Mouse (Mus musculus): ENCODE results near the gene Fndc5. TPM values are rescaled to one million over a fixed set of nuclear protein-coding genes. Genes with fewer than 3 reads are reported as not detected.
A peak's percentile ranks its signal among the peaks of the same experiment; 100 is the strongest.

Gene Fndc5
- polyA plus RNA-seq, 1 experiment from 2014 or later = 5.6 TPM

DNA sequence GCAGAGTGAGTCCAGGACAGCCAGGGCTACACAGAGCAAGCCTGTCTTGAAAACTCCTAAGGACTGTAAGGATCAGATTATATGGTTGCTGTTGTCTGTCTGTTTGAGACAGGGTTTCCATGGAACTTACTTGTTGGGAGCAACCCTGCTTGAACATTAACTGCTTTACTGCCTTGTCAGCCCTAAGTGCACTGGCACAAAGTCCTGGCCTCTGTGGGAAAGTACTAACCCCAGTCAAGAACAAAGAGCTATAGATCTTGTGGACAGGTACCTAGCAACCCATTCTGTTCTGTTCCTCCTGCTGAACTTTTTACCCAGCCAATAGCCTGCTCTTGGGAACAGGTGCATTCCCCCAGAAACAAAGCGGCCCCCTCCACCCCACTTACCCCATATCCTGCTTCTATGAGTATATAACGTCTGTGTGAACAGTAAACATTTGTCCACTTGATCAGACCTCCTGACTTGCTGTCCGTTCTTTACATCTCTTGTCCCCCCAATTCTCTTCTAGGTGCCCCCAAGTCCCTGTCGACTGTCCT lies 14.5 kb downstream of the Fndc5 start:
- 88% methylated on average over 4 of the region's 4 CpGs for whole genome bisulfite sequencing
- Histone ChIP-seq H3K27ac (replicated peaks) (no peak overlapping the region), H3K4me3 (no peak overlapping the region), H3K9ac (no peak overlapping the region), H3K27me3 (replicated peaks) (no peaks in the 10 kb centered on the region), H3K4me2 (no peak overlapping the region), H3K4me1 (peaks cover 20% of the 10 kb centered on the region), H3K36me3 (peaks cover 76% of the 10 kb centered on the region), H3K9me3 (no peaks in the 10 kb centered on the region)
- ATAC-seq (ENCODE audit: extremely low read depth, insufficient number of reproducible peaks, low FRiP score, low TSS enrichment) = no peak

DNA sequence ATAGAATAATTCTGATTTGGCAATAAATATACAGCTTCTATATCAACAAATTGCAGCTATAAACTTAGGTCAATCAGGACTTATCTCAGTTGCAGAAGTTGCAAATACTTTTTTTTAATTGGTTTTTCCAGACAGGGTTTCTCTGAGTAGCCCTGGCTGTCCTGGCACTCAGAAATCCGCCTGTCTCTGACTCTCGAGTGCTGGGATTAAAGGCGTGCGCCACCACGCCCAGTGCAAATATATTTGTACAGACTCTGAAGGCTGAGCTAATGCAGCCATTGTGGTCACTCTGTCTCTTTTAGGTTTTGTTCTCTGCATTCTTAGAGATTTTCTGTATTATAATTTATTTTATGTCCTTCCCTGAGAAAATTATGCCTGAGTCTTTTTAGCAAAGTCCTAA lies 20.7 kb downstream of the Fndc5 start:
- H3K36me3 ChIP-seq = peaks cover 71% of the 10 kb centered on the region
- no peak overlapping the region for H3K4me3 ChIP-seq
- H3K4me2 ChIP-seq = no peak overlapping the region
- H3K27me3 ChIP-seq (replicated peaks) = no peaks in the 10 kb centered on the region
- ATAC-seq (ENCODE audit: extremely low read depth, insufficient number of reproducible peaks, low FRiP score, low TSS enrichment) = no peak
- 77% methylated on average over 5 of the region's 5 CpGs for WGBS
- H3K4me1 ChIP-seq = peaks cover 18% of the 10 kb centered on the region
- H3K9ac ChIP-seq = no peak overlapping the region
- peak overlapping the region; percentile 49; the same call in 1 of the 2 replicates for H3K27ac ChIP-seq (replicated peaks)
- H3K9me3 ChIP-seq = no peaks in the 10 kb centered on the region

DNA sequence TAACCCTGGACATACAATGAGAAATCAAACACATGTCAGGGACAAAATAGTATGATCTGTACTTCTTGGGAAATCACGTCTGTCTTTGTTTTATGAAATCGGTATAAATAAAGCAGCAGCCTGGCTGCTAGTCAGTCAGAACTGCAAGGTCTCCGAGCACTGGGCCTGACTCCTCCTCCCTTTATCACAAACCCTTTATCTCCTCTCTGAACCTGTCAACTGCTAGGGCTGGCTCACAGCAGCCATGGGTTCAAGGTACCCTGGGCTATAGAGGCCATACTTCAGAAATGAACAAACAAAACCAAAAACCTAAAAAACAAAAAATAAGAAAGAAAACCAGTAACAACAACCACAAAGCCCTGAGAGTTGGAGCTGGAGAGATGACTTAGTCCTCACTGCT lies 21.8 kb downstream of the Fndc5 start:
- H3K36me3 ChIP-seq = peaks cover 69% of the 10 kb centered on the region
- H3K27ac ChIP-seq (replicated peaks) = peak overlapping the region; percentile 42; the same call in 1 of the 2 replicates
- no peaks in the 10 kb centered on the region for H3K27me3 ChIP-seq (replicated peaks)
- no peak overlapping the region for H3K4me2 ChIP-seq
- H3K4me3 ChIP-seq = no peak overlapping the region
- H3K9me3 ChIP-seq = no peaks in the 10 kb centered on the region
- 0 out of 2 replicates have a peak overlapping the region, but pooled peaks have one; percentile 24 for H3K9ac ChIP-seq
- WGBS = 21% methylated on average over 3 of the region's 3 CpGs
- peaks cover 18% of the 10 kb centered on the region for H3K4me1 ChIP-seq
- no peak for ATAC-seq (ENCODE audit: extremely low read depth, insufficient number of reproducible peaks, low FRiP score, low TSS enrichment)

DNA sequence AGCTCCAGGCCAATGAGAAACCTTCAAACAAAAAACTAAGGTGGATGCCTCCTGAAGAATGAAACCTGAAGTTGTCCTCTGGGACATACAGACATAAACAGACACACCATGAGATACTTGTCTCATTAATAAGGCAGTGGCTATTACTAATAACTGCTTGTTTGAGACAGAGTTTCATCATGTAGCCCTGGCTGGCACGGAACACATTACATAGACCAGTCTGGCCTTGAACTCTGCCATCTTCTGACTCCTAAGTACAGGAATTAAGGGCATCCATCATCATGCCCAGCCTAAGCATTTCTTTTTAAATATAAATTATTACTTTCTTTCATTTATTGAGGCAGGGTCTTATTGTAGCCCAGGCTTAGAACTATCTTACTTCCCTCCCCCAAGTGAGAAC lies 24.3 kb downstream of the Fndc5 start:
- no peak for ATAC-seq (ENCODE audit: extremely low read depth, insufficient number of reproducible peaks, low FRiP score, low TSS enrichment)
- no peaks in the 10 kb centered on the region for H3K27me3 ChIP-seq (replicated peaks)
- peaks cover 70% of the 10 kb centered on the region for H3K36me3 ChIP-seq
- no peaks in the 10 kb centered on the region for H3K9me3 ChIP-seq
- no peak overlapping the region for H3K27ac ChIP-seq (replicated peaks)
- H3K4me1 ChIP-seq = peaks cover 18% of the 10 kb centered on the region
- 86% methylated on average over 1 of the region's 1 CpGs for WGBS
- no peak overlapping the region for H3K9ac ChIP-seq
- H3K4me2 ChIP-seq = no peak overlapping the region
- H3K4me3 ChIP-seq = no peak overlapping the region

DNA sequence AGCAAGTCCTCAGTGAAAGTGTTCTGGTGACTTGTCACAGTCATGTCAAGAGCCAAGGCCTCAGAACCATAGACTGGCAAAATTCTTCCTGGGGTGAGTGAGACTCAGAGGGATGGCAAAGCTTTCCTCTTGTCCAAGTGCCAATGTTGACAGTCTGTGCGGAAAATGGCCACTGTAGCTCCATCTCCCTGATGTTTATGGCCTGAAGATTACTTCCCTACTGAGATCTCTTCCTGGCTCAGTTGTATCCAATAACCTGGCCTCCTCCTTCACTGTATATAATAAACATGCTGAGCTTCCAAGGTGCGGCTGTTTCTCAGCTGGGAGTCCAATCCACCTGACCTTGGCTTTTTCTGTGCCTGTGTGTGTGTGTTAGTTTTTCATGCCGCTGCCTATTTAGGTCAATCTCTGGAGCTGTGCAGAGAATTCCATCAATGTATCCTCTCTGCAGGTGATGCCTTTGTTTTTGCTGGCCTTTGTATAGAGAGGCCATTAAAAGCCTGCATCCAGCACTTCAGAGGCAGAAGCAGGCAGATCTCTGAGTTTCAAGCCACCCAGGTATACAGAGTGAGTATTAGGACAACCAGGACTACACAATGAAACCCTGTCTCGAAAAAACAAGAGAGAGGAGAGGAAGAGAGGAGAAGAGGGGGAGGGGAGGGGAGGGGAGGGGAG lies 24.9 kb downstream of the Fndc5 start:
- 80% methylated on average over 4 of the region's 4 CpGs for WGBS
- H3K4me3 ChIP-seq = no peak overlapping the region
- no peaks in the 10 kb centered on the region for H3K27me3 ChIP-seq (replicated peaks)
- no peak overlapping the region for H3K4me2 ChIP-seq
- no peaks in the 10 kb centered on the region for H3K9me3 ChIP-seq
- H3K27ac ChIP-seq (replicated peaks) = no peak overlapping the region
- peaks cover 18% of the 10 kb centered on the region for H3K4me1 ChIP-seq
- ATAC-seq (ENCODE audit: extremely low read depth, insufficient number of reproducible peaks, low FRiP score, low TSS enrichment) = no peak
- no peak overlapping the region for H3K9ac ChIP-seq
- H3K36me3 ChIP-seq = peaks cover 71% of the 10 kb centered on the region

DNA sequence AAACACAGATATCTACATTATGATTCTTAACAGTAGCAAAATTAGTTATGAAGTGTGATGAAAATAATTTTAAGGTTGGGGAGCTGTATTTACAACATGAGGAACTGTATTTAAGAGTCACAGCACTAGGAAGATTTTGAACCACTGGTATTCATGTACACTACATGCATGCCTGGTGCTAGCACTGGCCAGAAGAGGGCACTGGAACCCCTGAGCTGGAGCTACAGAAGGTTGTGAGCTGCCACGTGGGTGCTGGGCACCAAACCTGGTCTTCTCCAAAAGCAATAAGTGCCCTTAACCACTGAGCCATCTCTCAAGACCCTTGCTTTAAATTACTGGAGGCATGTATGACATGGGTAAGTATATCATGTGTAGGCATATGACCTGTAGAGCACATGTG lies 35.7 kb downstream of the Fndc5 start:
- H3K36me3 ChIP-seq = peaks cover 85% of the 10 kb centered on the region
- H3K4me2 ChIP-seq = no peak overlapping the region
- no peak overlapping the region for H3K27ac ChIP-seq (replicated peaks)
- no peak for ATAC-seq (ENCODE audit: extremely low read depth, insufficient number of reproducible peaks, low FRiP score, low TSS enrichment)
- H3K9me3 ChIP-seq = peaks cover 3% of the 10 kb centered on the region; the same call in 1 of the 2 replicates
- H3K9ac ChIP-seq = no peak overlapping the region
- H3K4me1 ChIP-seq = no peaks in the 10 kb centered on the region
- no peak overlapping the region for H3K4me3 ChIP-seq
- 80% methylated on average over 1 of the region's 1 CpGs for WGBS
- H3K27me3 ChIP-seq (replicated peaks) = no peaks in the 10 kb centered on the region

DNA sequence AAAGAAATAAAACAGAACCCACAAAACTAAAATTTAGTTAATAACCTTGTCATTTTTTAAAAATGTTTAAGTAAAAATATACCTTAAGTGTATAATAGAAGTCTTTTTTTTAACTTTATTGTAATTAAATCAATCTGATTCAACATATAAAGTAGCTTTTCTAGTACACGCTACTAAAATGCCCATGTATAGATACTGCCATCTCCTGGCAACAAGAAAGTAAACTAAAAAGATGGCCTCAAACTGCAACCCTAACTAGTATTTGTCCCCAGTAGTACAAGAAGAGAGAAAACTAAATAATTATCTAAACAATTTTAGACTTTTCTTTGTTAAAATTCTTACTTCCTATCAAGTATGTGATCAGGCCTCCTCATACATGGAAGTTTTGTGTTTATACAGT lies 42.8 kb downstream of the Fndc5 start:
- ATAC-seq (ENCODE audit: extremely low read depth, insufficient number of reproducible peaks, low FRiP score, low TSS enrichment) = no peak
- peaks cover 82% of the 10 kb centered on the region for H3K36me3 ChIP-seq
- no peak overlapping the region for H3K4me3 ChIP-seq
- H3K9me3 ChIP-seq = no peaks in the 10 kb centered on the region
- H3K4me2 ChIP-seq = no peak overlapping the region
- 69% methylated on average over 1 of the region's 1 CpGs for WGBS
- H3K27me3 ChIP-seq (replicated peaks) = no peaks in the 10 kb centered on the region
- H3K4me1 ChIP-seq = no peaks in the 10 kb centered on the region
- no peak overlapping the region for H3K27ac ChIP-seq (replicated peaks)
- H3K9ac ChIP-seq = no peak overlapping the region

DNA sequence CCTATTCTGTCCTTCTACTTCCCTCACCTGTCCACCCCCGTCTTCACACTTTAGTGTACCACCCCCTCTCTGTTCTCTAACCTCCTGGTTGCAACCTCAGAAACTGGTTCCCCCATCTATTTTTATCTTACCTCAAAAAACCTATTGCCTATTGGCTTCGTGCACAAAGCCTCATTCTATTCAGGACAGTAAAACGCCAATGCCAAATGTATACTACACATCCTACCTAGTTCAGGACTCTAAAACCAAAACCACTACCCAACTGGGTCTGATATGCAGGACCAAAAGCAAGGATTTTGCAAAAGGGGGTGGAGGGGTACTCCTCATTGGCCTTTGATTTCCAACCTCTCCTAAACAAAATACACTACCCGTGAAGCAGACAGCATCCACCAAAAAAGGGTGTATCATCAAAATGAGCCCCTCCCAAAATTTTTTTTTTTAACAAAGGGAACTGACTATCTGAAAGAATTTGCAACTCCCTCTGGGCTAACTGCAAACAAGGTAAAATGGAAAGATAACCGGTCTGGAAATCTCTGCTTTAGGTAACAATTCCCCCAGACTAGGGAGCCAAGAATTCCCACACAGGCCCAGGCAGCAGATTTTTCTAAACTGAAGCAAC lies 51.4 kb downstream of the Fndc5 start:
- peak overlapping the region; percentile 92 for H3K4me3 ChIP-seq
- WGBS = 42% methylated on average over 5 of the region's 5 CpGs
- peaks cover 30% of the 10 kb centered on the region for H3K4me1 ChIP-seq
- no peak for ATAC-seq (ENCODE audit: extremely low read depth, insufficient number of reproducible peaks, low FRiP score, low TSS enrichment)
- no peaks in the 10 kb centered on the region for H3K27me3 ChIP-seq (replicated peaks)
- peaks cover 17% of the 10 kb centered on the region for H3K36me3 ChIP-seq
- peak overlapping the region; percentile 95 for H3K9ac ChIP-seq
- H3K4me2 ChIP-seq = peak overlapping the region; percentile 79
- no peaks in the 10 kb centered on the region for H3K9me3 ChIP-seq
- peak overlapping the region; percentile 93 for H3K27ac ChIP-seq (replicated peaks)

DNA sequence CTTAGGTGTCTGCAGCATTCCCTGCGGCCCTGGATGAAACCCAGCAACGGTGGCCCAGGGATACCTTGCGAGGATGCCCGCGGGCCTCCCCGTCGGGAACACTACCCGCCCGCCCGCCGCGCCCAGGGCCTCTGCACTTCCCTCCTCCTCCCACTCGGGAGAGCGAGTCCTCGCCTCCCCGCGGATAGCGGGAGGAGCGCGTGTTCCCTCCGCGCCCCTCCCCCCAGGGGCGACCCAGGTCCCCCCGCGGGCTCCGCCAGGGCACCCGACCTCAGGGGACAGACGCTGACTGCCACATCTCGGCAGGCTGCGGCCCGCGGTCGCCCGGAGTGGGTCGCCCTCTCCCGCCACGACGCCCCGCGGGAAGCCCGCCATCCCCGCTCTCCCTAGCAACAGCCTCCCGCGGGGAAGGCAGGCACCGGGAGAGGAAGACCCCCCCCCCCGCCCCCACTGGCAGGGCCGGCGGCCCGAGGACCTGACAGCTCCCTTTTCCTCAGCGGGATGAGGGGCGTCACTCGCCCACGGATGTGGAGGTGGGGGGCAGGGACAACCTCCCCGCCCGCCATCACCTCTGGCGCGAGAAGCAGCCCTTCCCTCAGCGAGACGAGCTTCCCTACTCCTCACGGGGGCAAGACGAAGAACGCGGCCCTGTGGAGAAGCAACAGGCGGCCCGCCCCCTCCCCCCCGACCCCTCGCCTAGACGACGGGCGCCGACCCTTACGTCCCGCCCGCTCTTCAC lies 52.2 kb downstream of the Fndc5 start:
- WGBS = under 1% methylated on average over 65 of the region's 74 CpGs
- H3K9me3 ChIP-seq = no peaks in the 10 kb centered on the region
- peak overlapping the region; percentile 79 for H3K4me2 ChIP-seq
- H3K4me1 ChIP-seq = peaks cover 30% of the 10 kb centered on the region
- H3K36me3 ChIP-seq = peaks cover 12% of the 10 kb centered on the region; the same call in 1 of the 2 replicates
- peak overlapping the region; percentile 92 for H3K4me3 ChIP-seq
- H3K27ac ChIP-seq (replicated peaks) = peak overlapping the region; percentile 93
- ATAC-seq (ENCODE audit: extremely low read depth, insufficient number of reproducible peaks, low FRiP score, low TSS enrichment) = peak; percentile 37
- no peaks in the 10 kb centered on the region for H3K27me3 ChIP-seq (replicated peaks)
- H3K9ac ChIP-seq = peak overlapping the region; percentile 95

DNA sequence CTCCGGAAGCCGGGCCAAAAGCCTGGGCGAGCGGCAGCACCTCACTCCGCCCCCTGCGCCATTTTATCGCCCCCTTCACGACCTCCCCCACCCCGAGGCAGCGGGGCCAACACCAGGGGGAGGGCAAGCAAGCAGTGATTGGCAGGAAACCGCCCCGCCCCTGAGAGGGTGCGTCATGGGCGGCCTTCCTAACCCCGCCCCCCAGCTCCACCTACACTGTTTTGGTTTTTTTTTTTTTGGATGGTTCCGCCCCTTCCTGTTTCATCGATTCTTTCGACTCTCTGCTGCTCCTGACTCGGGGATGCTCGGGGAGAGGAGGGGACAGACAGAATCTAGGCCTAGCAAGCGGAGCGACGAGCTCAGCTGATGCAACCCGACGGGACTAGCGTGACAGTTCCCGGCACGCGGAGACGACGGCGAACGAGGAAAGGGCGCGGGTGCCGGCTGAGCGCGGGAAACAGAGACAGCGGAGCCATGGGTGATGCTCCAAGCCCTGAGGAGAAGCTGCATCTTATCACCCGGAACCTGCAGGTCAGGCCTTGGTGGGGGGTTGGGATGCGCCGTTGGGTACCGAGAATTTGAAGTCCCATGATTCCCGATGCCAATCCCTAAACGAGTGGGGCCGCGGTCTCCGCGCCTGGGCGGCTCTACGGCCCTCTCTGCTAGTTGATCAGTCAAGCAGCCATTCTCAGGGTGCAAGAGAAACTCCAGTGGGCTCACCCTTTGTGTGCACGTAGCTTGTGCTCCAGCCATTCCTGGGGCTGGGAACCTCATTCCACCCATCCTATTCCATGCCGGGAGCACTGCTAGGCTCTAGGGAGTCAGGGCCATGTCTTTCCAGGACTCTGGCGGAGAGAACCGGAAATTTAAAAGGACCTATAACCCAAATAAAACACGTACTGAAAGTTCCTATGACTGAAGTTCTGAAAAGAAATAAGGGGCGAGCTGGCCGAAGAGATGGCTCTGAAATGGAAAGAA lies 53.0 kb downstream of the Fndc5 start, which contains the start of the genes S100pbp and Yars:
Gene S100pbp, minus strand, starts transcription at position 186 of the 978 bp plus-strand sequence.
Gene Yars, plus strand, starts transcription at position 219 of the 978 bp plus-strand sequence.
- under 1% methylated on average over 58 of the region's 58 CpGs for WGBS
- peak within 1 kb of the TSS; percentile 95 for H3K9ac ChIP-seq

More for the DNA sequence above, 53.0 kb downstream of the Fndc5 start, which contains the start of the genes S100pbp and Yars:
- peak within 1 kb of the TSS; percentile 93 for H3K27ac ChIP-seq (replicated peaks)
- H3K36me3 ChIP-seq = 0 out of 2 replicates have a peak, but pooled peaks cover 14% of the 10 kb centered on the region
- H3K27me3 ChIP-seq (replicated peaks) = no peaks in the 10 kb centered on the region
- H3K4me2 ChIP-seq = peak within 1 kb of the TSS; percentile 94
- H3K9me3 ChIP-seq = no peaks in the 10 kb centered on the region
- peaks cover 36% of the 10 kb centered on the region for H3K4me1 ChIP-seq
- peak; percentile 93 for ATAC-seq (ENCODE audit: extremely low read depth, insufficient number of reproducible peaks, low FRiP score, low TSS enrichment)
- peak within 1 kb of the TSS; percentile 92 for H3K4me3 ChIP-seq
